Mouse (Mus musculus) spleen, adult 2 months (tissue): Measurements from ENCODE around the gene Tuft1. TPM values are rescaled to one million over a fixed set of nuclear protein-coding genes. Genes with fewer than 3 reads are reported as not detected.

Source experiments
- DNase-seq, 2 experiments: peaks; one replicate each; pipeline versions ENCODE4 v3.0.0 to v3.0.0-alpha.2; 2012 to 2021; ENCODE audit warnings: low spot score in 2 of 2, low read depth in 1 of 2
- H3K27ac ChIP-seq: fragments of 200-500 bp; 2 replicates; pipeline ENCODE4 v1.5.1; 2012; ENCODE audit warnings: low read length, inconsistent platforms; ENCODE audit not compliant: insufficient read depth
- H3K27me3 ChIP-seq: fragments of 200-500 bp; 2 replicates; pipeline ENCODE4 v1.6.1; 2012; ENCODE audit warnings: mild to moderate bottlenecking, moderate library complexity, low read length, inconsistent platforms; ENCODE audit not compliant: control insufficient read depth, insufficient read depth
- H3K36me3 ChIP-seq: fragments of 200-500 bp; 2 replicates; pipeline ENCODE4 v1.6.1; 2012; ENCODE audit warnings: mild to moderate bottlenecking, low read length, inconsistent platforms; ENCODE audit not compliant: control insufficient read depth, insufficient read depth
- H3K4me1 ChIP-seq: fragments of 200-500 bp; 2 replicates; pipeline ENCODE4 v1.6.1; 2011; ENCODE audit warnings: inconsistent platforms; ENCODE audit not compliant: control insufficient read depth, insufficient read depth, insufficient read length
- H3K4me3 ChIP-seq: fragments of 200-500 bp; 2 replicates; pipeline ENCODE4 v1.5.1; 2011; ENCODE audit warnings: mild to moderate bottlenecking, inconsistent platforms; ENCODE audit not compliant: insufficient read depth, insufficient read length; ENCODE audit errors: extremely low read depth
- CTCF ChIP-seq: fragments of 200-500 bp; IDR thresholded peaks from 2 replicates; pipeline ENCODE4 v1.5.1; 2011; ENCODE audit warnings: mild to moderate bottlenecking, inconsistent platforms; ENCODE audit not compliant: insufficient read depth, insufficient read length, insufficient replicate concordance; ENCODE audit errors: extremely low read depth
- POLR2A ChIP-seq: fragments of 200-500 bp; IDR thresholded peaks from 2 replicates; pipeline ENCODE4 v1.6.1; 2011; ENCODE audit warnings: low read depth, low read length, inconsistent platforms
- WGBS: fragments of 180-500 bp; shearing (Covaris S2); methylation state at CpG from one replicate; pipeline ENCODE4 v1.1.7; 2018; 5-methylcytosine and 5-hydroxymethylcytosine counted together
- polyA plus RNA-seq: library from polyadenylated mRNA; depleted of rRNA; stranded (reverse); fragments of >200 nt; gene quantifications from 2 replicates; pipeline ENCODE4 v1.2.3, GENCODE M21; 2012

Gene Tuft1
- polyA plus RNA-seq, 1 experiment, result 1.7 TPM

- H3K4me1 ChIP-seq, result no peaks in the 10 kb centered on the region
- H3K4me3 ChIP-seq, result no peak overlapping the region
- WGBS, result 86% methylated on average over 11 of the region's 11 CpGs
- no peak overlapping the region for H3K27ac ChIP-seq
- no peaks in the 10 kb centered on the region for H3K27me3 ChIP-seq
- no peaks in the 10 kb centered on the region for H3K36me3 ChIP-seq
- no peak for DNase-seq
- TF ChIP-seq CTCF, result no peak
- TF ChIP-seq POLR2A, result no peak
Measured at GRCm38 (mm10) chr3:94621740-94622507, 36.7 kb downstream of the Tuft1 start.

GRCm38 (mm10) chr3:94616717-94617116 lies 42.0 kb downstream of the Tuft1 start:
- TF ChIP-seq CTCF, result peak; percentile 40; the same call in 1 of the 2 replicates
- no peak for TF ChIP-seq POLR2A
- no peak overlapping the region for H3K27ac ChIP-seq
- 36% methylated on average over 4 of the region's 4 CpGs for WGBS

GRCm38 (mm10) chr3:94613258-94613878 lies 45.3 kb downstream of the Tuft1 start:
- Histone ChIP-seq H3K4me1 (no peaks in the 10 kb centered on the region), H3K36me3 (no peaks in the 10 kb centered on the region), H3K4me3 (no peak overlapping the region), H3K27me3 (no peaks in the 10 kb centered on the region), H3K27ac (no peak overlapping the region)
- no peak for TF ChIP-seq POLR2A
- TF ChIP-seq CTCF, result no peak
- no peak for DNase-seq
- 85% methylated on average over 7 of the region's 7 CpGs for WGBS

More at GRCm38 (mm10) chr3:94616717-94617116, 42.0 kb downstream of the Tuft1 start:
- Histone ChIP-seq H3K4me1 (no peaks in the 10 kb centered on the region), H3K4me3 (no peak overlapping the region), H3K36me3 (no peaks in the 10 kb centered on the region), H3K27me3 (no peaks in the 10 kb centered on the region)
- peak; percentile 17 to 28 for DNase-seq

- H3K27ac ChIP-seq, result no peak overlapping the region
- DNase-seq, result no peak
- TF ChIP-seq POLR2A (no peak), CTCF (no peak)
- H3K27me3 ChIP-seq, result no peaks in the 10 kb centered on the region
- no peak overlapping the region for H3K4me3 ChIP-seq
- H3K36me3 ChIP-seq, result no peaks in the 10 kb centered on the region
- WGBS, result 52% methylated on average over 1 of the region's 1 CpGs
- H3K4me1 ChIP-seq, result no peaks in the 10 kb centered on the region
Measured at GRCm38 (mm10) chr3:94612274-94612673, 46.4 kb downstream of the Tuft1 start.

GRCm38 (mm10) chr3:94611834-94612233 lies 46.8 kb downstream of the Tuft1 start:
- DNase-seq, result no peak
- WGBS, result 83% methylated on average over 5 of the region's 5 CpGs
- H3K27ac ChIP-seq, result no peak overlapping the region
- TF ChIP-seq CTCF (no peak), POLR2A (no peak)
- H3K36me3 ChIP-seq, result no peaks in the 10 kb centered on the region
- H3K27me3 ChIP-seq, result no peaks in the 10 kb centered on the region
- no peak overlapping the region for H3K4me3 ChIP-seq
- H3K4me1 ChIP-seq, result no peaks in the 10 kb centered on the region

GRCm38 (mm10) chr3:94611343-94611742 lies 47.3 kb downstream of the Tuft1 start:
- H3K27me3 ChIP-seq, result no peaks in the 10 kb centered on the region
- H3K4me1 ChIP-seq, result no peaks in the 10 kb centered on the region
- DNase-seq, result no peak
- no peak overlapping the region for H3K27ac ChIP-seq
- WGBS, result 74% methylated on average over 4 of the region's 4 CpGs
- TF ChIP-seq CTCF, result no peak
- TF ChIP-seq POLR2A, result no peak
- no peaks in the 10 kb centered on the region for H3K36me3 ChIP-seq
- H3K4me3 ChIP-seq, result no peak overlapping the region

GRCm38 (mm10) chr3:94610581-94610980 lies 48.1 kb downstream of the Tuft1 start:
- H3K36me3 ChIP-seq, result no peaks in the 10 kb centered on the region
- H3K27ac ChIP-seq, result no peak overlapping the region
- no peaks in the 10 kb centered on the region for H3K4me1 ChIP-seq
- WGBS, result 78% methylated on average over 2 of the region's 2 CpGs
- no peak overlapping the region for H3K4me3 ChIP-seq
- no peaks in the 10 kb centered on the region for H3K27me3 ChIP-seq
- no peak for DNase-seq
- no peak for TF ChIP-seq CTCF
- TF ChIP-seq POLR2A, result no peak
